Mouse (Mus musculus): ENCODE data around the gene Gna12. TPM values are rescaled to one million over a fixed set of nuclear protein-coding genes. Genes with fewer than 3 reads are reported as not detected.
A peak's percentile ranks its signal among the peaks of the same experiment; 100 is the strongest.

Gna12 gene
- polyA plus RNA-seq, 1 experiment from 2014 or later = 22.1 TPM

DNA sequence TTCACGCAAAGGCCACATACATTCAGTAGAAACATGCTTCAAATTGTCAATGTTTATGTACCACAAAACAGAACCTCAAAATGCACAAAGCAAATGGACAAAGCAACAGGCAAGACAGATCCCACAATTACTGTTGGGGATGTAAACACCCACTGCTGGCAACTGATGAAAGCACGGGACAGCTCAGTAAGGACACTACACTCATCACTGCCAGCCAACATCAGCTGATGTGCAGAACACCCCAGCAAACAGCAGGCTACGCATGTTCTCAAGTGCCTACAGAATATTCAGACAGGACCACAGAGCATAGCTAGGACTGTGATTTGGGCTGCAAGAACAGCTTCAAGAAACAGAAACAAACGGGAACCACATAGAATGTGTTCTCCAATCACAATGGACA lies 8.3 kb downstream of the Gna12 start:
- H3K9ac ChIP-seq (ENCODE audit: low read depth, low read length) = no peak overlapping the region
- ATAC-seq (ENCODE audit: low FRiP score, low TSS enrichment) = no peak
- H3K27ac ChIP-seq (ENCODE audit: low read depth, low read length) = no peak overlapping the region
- WGBS = 93% methylated on average over 4 of the region's 4 CpGs
- no peak overlapping the region for H3K4me3 ChIP-seq (ENCODE audit: low read length)
- no peaks in the 10 kb centered on the region for H3K9me3 ChIP-seq (ENCODE audit: control insufficient read depth, low read length)
- no peaks in the 10 kb centered on the region for H3K27me3 ChIP-seq (ENCODE audit: control insufficient read depth, insufficient read depth, low read length)
- no peaks in the 10 kb centered on the region for H3K36me3 ChIP-seq (ENCODE audit: control insufficient read depth, insufficient read depth, low read length)
- H3K4me1 ChIP-seq (ENCODE audit: control insufficient read depth, insufficient read depth, low read length) = peaks cover 32% of the 10 kb centered on the region
- no peak overlapping the region for H3K4me2 ChIP-seq (replicated peaks; ENCODE audit: low read depth, low read length)

DNA sequence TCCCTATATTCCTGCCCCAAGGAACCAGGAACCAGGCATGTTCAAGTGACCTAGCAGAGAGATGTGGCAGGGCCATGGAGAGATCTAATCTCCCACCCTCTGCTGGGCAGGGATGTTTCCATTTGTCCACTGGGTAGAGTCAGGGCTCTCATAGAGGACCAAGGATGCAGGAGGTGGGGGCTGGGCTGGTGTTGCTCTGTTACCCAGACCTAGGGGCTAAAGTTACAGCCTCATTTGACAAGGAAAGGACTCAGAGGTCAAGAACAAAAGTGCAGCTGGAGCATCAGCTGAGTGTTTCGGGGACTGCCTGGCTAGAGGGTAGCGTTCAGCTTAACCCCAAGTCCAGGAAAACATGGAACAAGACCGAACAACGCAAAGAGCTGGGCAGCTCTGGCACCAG lies 9.7 kb downstream of the Gna12 start:
- no peaks in the 10 kb centered on the region for H3K9me3 ChIP-seq (ENCODE audit: control insufficient read depth, low read length)
- no peaks in the 10 kb centered on the region for H3K27me3 ChIP-seq (ENCODE audit: control insufficient read depth, insufficient read depth, low read length)
- 55% methylated on average over 4 of the region's 4 CpGs for WGBS
- no peak overlapping the region for H3K9ac ChIP-seq (ENCODE audit: low read depth, low read length)
- no peaks in the 10 kb centered on the region for H3K36me3 ChIP-seq (ENCODE audit: control insufficient read depth, insufficient read depth, low read length)
- H3K4me2 ChIP-seq (replicated peaks; ENCODE audit: low read depth, low read length) = no peak overlapping the region
- no peak overlapping the region for H3K27ac ChIP-seq (ENCODE audit: low read depth, low read length)
- ATAC-seq (ENCODE audit: low FRiP score, low TSS enrichment) = no peak
- H3K4me1 ChIP-seq (ENCODE audit: control insufficient read depth, insufficient read depth, low read length) = peaks cover 32% of the 10 kb centered on the region
- no peak overlapping the region for H3K4me3 ChIP-seq (ENCODE audit: low read length)

DNA sequence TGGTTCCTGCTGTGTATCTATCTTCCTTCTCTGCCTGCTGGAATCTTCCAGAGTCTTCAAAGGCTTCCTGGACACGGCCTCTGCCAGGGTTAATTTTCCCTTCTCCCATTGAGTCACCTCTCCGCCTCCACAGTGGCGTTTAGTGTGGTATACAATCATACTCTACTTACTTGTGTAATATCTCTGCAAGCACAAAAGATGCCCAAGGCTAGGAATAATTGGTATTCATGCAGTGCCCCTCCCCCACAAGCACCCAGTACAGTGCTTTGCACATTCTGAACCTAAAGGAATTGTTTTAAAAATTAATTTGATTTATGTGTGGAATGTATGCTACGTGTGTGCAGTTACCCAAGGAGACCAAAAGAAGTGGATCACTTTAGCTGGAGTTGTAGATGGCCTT lies 10.6 kb downstream of the Gna12 start:
- no peaks in the 10 kb centered on the region for H3K36me3 ChIP-seq (ENCODE audit: control insufficient read depth, insufficient read depth, low read length)
- H3K4me1 ChIP-seq (ENCODE audit: control insufficient read depth, insufficient read depth, low read length) = peaks cover 41% of the 10 kb centered on the region
- 65% methylated on average over 4 of the region's 4 CpGs for WGBS
- H3K9ac ChIP-seq (ENCODE audit: low read depth, low read length) = no peak overlapping the region
- no peak overlapping the region for H3K4me3 ChIP-seq (ENCODE audit: low read length)
- H3K9me3 ChIP-seq (ENCODE audit: control insufficient read depth, low read length) = no peaks in the 10 kb centered on the region
- no peak overlapping the region for H3K27ac ChIP-seq (ENCODE audit: low read depth, low read length)
- no peak overlapping the region for H3K4me2 ChIP-seq (replicated peaks; ENCODE audit: low read depth, low read length)
- H3K27me3 ChIP-seq (ENCODE audit: control insufficient read depth, insufficient read depth, low read length) = no peaks in the 10 kb centered on the region
- ATAC-seq (ENCODE audit: low FRiP score, low TSS enrichment) = no peak

DNA sequence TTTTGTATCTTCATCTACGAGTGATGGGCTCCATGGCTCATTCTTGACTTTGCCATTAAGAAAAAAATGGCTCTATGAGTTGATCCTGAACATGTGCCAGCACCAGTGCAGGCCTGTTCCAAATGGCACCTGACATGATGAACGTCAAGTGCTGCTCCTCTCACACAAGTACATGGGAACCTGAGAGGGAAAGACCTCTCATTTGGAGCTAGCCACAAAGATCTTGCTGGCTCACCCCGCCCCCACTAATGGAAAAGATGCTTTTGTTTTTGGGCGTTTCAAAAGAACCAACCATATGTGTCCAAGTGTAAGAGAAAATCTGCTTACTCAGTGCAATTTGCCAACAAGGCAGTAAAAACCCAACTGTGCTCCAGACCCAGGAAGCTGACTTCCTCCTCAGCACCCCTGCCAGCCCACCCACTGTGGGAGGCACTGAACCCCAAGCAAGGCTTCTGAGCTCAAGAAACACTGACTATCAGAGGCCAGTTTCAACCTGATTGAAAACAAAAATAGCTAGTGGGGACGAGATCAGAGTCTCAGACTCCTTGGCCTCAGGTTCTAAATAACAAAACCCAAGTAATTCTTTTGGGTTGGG lies 11.7 kb downstream of the Gna12 start:
- Histone ChIP-seq H3K27ac (ENCODE audit: low read depth, low read length) (no peak overlapping the region), H3K4me3 (ENCODE audit: low read length) (no peak overlapping the region), H3K9ac (ENCODE audit: low read depth, low read length) (no peak overlapping the region), H3K4me2 (replicated peaks; ENCODE audit: low read depth, low read length) (no peak overlapping the region), H3K9me3 (ENCODE audit: control insufficient read depth, low read length) (no peaks in the 10 kb centered on the region), H3K36me3 (ENCODE audit: control insufficient read depth, insufficient read depth, low read length) (no peaks in the 10 kb centered on the region), H3K4me1 (ENCODE audit: control insufficient read depth, insufficient read depth, low read length) (peaks cover 49% of the 10 kb centered on the region), H3K27me3 (ENCODE audit: control insufficient read depth, insufficient read depth, low read length) (no peaks in the 10 kb centered on the region)
- 72% methylated on average over 5 of the region's 5 CpGs for WGBS
- ATAC-seq (ENCODE audit: low FRiP score, low TSS enrichment) = no peak

DNA sequence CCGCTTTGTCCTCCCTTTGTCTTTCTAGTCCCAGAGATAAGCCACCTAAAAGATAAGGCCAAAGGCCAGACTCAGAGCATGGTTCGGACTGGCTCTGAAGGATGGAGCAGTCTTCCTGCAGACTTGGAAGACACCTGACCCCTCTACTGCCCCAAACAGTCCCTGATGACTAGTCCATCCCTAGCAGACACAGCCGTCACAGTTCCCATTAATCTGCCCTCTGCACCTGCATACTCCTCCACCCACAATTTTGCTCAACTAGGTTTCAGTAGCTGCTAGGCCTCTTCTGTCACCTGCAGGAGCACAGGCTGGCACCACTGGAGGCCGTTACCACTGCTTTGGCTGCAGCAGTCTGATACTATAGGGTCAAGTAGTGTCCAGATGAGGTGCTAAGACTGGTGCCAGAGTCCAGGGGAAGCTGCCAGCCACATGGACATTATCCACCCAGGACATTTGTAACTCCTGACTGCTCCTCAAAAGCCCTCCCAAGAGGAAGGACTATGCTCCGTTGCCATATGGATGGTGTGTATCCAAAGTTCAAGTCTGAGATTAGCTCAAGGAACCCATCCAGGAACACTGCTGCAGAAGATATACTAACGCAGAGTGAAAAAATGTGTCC lies 13.2 kb downstream of the Gna12 start:
- Histone ChIP-seq H3K4me1 (ENCODE audit: control insufficient read depth, insufficient read depth, low read length) (peaks cover 65% of the 10 kb centered on the region), H3K27ac (ENCODE audit: low read depth, low read length) (no peak overlapping the region), H3K4me2 (replicated peaks; ENCODE audit: low read depth, low read length) (no peak overlapping the region), H3K27me3 (ENCODE audit: control insufficient read depth, insufficient read depth, low read length) (no peaks in the 10 kb centered on the region), H3K9ac (ENCODE audit: low read depth, low read length) (no peak overlapping the region), H3K36me3 (ENCODE audit: control insufficient read depth, insufficient read depth, low read length) (no peaks in the 10 kb centered on the region), H3K4me3 (ENCODE audit: low read length) (no peak overlapping the region), H3K9me3 (ENCODE audit: control insufficient read depth, low read length) (no peaks in the 10 kb centered on the region)
- WGBS = 80% methylated on average over 6 of the region's 6 CpGs
- no peak for ATAC-seq (ENCODE audit: low FRiP score, low TSS enrichment)

DNA sequence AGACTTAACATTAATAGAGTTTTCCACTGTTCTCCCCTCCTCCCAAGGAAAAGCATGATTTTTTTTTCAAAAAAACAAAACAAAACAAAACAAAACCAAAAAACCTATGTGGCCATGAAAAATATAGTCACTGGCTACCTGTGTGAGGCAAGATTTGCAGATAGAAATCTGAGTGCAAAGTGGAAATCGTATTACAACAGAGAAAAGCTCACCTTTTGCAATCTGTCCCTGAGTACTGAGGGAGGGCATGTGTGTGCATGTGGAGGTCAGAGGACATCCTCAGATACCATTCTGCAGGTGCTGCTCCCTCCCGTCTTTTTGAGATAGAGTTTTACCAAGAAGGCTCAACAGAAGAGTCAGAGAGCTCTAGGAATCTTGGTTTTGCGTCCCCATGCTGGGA lies 14.2 kb downstream of the Gna12 start:
- Histone ChIP-seq H3K9me3 (ENCODE audit: control insufficient read depth, low read length) (no peaks in the 10 kb centered on the region), H3K36me3 (ENCODE audit: control insufficient read depth, insufficient read depth, low read length) (no peaks in the 10 kb centered on the region), H3K4me3 (ENCODE audit: low read length) (no peak overlapping the region), H3K4me1 (ENCODE audit: control insufficient read depth, insufficient read depth, low read length) (peaks cover 68% of the 10 kb centered on the region), H3K27ac (ENCODE audit: low read depth, low read length) (no peak overlapping the region), H3K27me3 (ENCODE audit: control insufficient read depth, insufficient read depth, low read length) (no peaks in the 10 kb centered on the region), H3K4me2 (replicated peaks; ENCODE audit: low read depth, low read length) (no peak overlapping the region), H3K9ac (ENCODE audit: low read depth, low read length) (no peak overlapping the region)
- WGBS = 89% methylated on average over 3 of the region's 3 CpGs
- no peak for ATAC-seq (ENCODE audit: low FRiP score, low TSS enrichment)

DNA sequence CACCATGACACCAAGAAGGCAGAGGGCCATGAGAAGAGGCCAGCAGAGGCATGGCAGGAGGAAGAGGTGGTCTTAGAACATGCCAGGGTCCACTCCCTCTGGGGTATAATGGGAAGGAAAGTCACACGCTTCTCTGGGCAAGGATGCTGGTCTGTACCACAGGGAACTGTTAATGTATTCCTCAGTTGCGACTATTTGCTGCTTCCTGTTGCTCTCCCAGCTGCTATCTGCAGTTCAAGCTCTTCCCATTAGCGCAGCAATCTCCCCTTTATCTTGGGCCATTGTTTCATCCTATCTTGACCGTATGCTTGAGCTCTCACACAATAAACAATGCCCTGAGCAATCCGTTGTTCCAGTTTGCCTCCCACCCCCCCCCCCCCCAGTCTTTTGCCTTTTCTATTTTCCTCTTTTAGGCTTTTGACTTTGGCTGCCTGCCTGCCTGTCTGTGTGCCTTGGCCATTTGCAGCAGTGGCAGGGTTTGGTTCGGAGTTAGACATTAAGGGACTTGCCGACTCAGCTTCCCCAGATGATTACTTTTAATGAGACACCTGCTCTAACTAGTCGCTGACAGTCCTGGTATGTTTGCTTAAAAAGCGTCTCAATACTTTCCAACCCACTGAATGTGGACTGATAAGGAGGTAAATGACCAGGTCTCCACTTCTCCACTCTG lies 15.0 kb downstream of the Gna12 start:
- H3K27me3 ChIP-seq (ENCODE audit: control insufficient read depth, insufficient read depth, low read length) = no peaks in the 10 kb centered on the region
- peak overlapping the region; percentile 63; the same call in 1 of the 2 replicates for H3K27ac ChIP-seq (ENCODE audit: low read depth, low read length)
- no peak for ATAC-seq (ENCODE audit: low FRiP score, low TSS enrichment)
- WGBS = 34% methylated on average over 9 of the region's 9 CpGs
- H3K4me2 ChIP-seq (replicated peaks; ENCODE audit: low read depth, low read length) = no peak overlapping the region
- no peaks in the 10 kb centered on the region for H3K9me3 ChIP-seq (ENCODE audit: control insufficient read depth, low read length)
- H3K36me3 ChIP-seq (ENCODE audit: control insufficient read depth, insufficient read depth, low read length) = no peaks in the 10 kb centered on the region
- H3K9ac ChIP-seq (ENCODE audit: low read depth, low read length) = no peak overlapping the region
- H3K4me1 ChIP-seq (ENCODE audit: control insufficient read depth, insufficient read depth, low read length) = peaks cover 66% of the 10 kb centered on the region
- no peak overlapping the region for H3K4me3 ChIP-seq (ENCODE audit: low read length)

DNA sequence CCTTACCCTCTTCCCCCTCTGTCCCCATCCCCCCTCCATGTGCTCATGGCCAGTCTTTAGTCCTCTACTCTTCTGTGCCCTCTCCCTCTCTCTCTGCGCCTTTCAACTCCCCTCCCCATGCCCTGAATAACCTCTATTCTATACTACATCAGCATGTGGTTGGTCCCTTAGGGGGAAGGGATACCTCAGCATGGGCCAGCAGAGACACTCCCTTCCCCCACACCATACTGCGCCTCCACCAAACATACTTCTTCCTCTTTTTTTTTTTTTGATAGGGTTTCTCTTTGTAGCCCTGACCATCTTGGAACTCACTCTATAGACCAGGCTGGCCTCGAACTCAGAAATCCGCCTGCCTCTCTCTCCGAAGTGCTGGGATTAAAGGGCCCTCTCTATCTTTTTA lies 15.8 kb downstream of the Gna12 start:
- H3K9me3 ChIP-seq (ENCODE audit: control insufficient read depth, low read length) = no peaks in the 10 kb centered on the region
- peaks cover 58% of the 10 kb centered on the region for H3K4me1 ChIP-seq (ENCODE audit: control insufficient read depth, insufficient read depth, low read length)
- ATAC-seq (ENCODE audit: low FRiP score, low TSS enrichment) = no peak
- H3K27me3 ChIP-seq (ENCODE audit: control insufficient read depth, insufficient read depth, low read length) = no peaks in the 10 kb centered on the region
- WGBS = 82% methylated on average over 5 of the region's 5 CpGs
- no peak overlapping the region for H3K4me3 ChIP-seq (ENCODE audit: low read length)
- no peak overlapping the region for H3K9ac ChIP-seq (ENCODE audit: low read depth, low read length)
- no peaks in the 10 kb centered on the region for H3K36me3 ChIP-seq (ENCODE audit: control insufficient read depth, insufficient read depth, low read length)
- no peak overlapping the region for H3K27ac ChIP-seq (ENCODE audit: low read depth, low read length)
- no peak overlapping the region for H3K4me2 ChIP-seq (replicated peaks; ENCODE audit: low read depth, low read length)

DNA sequence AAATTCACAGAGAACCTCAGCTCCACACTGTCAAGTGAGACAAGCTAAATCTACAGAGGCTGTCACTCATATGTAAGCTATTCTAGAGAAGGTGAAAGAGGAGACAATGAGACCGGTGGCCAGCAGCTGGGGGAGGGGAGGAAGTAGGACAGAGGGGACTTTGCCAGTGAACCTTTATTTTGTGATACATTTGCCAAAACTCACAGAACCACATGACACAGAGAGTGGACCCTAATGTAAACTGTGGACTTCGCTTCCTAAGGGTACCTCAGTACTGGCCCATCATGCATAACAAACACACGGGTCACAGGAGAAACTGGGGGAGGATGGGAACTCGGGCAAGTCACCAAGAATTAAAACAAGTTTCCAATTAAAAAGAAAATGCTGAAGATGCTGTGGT lies 17.5 kb downstream of the Gna12 start:
- peaks cover 51% of the 10 kb centered on the region for H3K4me1 ChIP-seq (ENCODE audit: control insufficient read depth, insufficient read depth, low read length)
- no peak overlapping the region for H3K9ac ChIP-seq (ENCODE audit: low read depth, low read length)
- peak overlapping the region; percentile 26; the same call in 1 of the 2 replicates for H3K27ac ChIP-seq (ENCODE audit: low read depth, low read length)
- WGBS = 22% methylated on average over 4 of the region's 4 CpGs
- no peaks in the 10 kb centered on the region for H3K27me3 ChIP-seq (ENCODE audit: control insufficient read depth, insufficient read depth, low read length)
- H3K9me3 ChIP-seq (ENCODE audit: control insufficient read depth, low read length) = no peaks in the 10 kb centered on the region
- H3K36me3 ChIP-seq (ENCODE audit: control insufficient read depth, insufficient read depth, low read length) = no peaks in the 10 kb centered on the region
- ATAC-seq (ENCODE audit: low FRiP score, low TSS enrichment) = no peak
- H3K4me2 ChIP-seq (replicated peaks; ENCODE audit: low read depth, low read length) = no peak overlapping the region
- no peak overlapping the region for H3K4me3 ChIP-seq (ENCODE audit: low read length)
